Mouse (Mus musculus) cerebellum, adult 2 months (tissue): ENCODE data around the gene Kcne1.

Source experiments
- CTCF ChIP-seq: fragments of 200-500 bp; IDR thresholded peaks from 2 replicates; pipeline ENCODE4 v1.5.1; 2011; ENCODE audit warnings: low read depth, mild to moderate bottlenecking, control low read depth, low read length, moderate library complexity, borderline replicate concordance; ENCODE audit not compliant: insufficient read depth
- POLR2A ChIP-seq: fragments of 200-500 bp; IDR thresholded peaks from 2 replicates; pipeline ENCODE4 v1.6.1; 2011; ENCODE audit warnings: low read length, control low read depth, borderline replicate concordance; ENCODE audit not compliant: insufficient read depth

GRCm38 (mm10) chr16:92402216-92402615 lies 42.9 kb upstream of the Kcne1 start:
- no peak for TF ChIP-seq POLR2A
- TF ChIP-seq CTCF = no peak
